ENCODE assay signal across 8 mouse cellular contexts in genomic region chr1:38130715-38131483, GRCm38 (mm10). TPM values are rescaled to one million over a fixed set of nuclear protein-coding genes. Genes with fewer than 3 reads are reported as not detected.
A peak's percentile ranks its signal among the peaks of the same experiment; 100 is the strongest.
DNase-seq lines count a peak whose midpoint lies in the region; ATAC-seq and TF ChIP-seq lines count a peak whose summit lies in the region.

No protein-coding gene starts in this region.

- DNase-seq in left cerebral cortex, postnatal 4 days, result peak; percentile 5
- no peak for DNase-seq in left cerebral cortex, adult 9 months (ENCODE audit: low spot score in 2 of 2)
- peak; percentile 42 to 68 for DNase-seq in spleen, postnatal 10 days (ENCODE audit: low spot score in 2 of 2)
- DNase-seq in left cerebral cortex, postnatal 14 days (ENCODE audit: low spot score in 2 of 2), result no peak
- no peak for DNase-seq in thymus, adult 2 months
- DNase-seq in urinary bladder, adult 18-20 months (ENCODE audit: low spot score in 2 of 2), result no peak

- no peaks in the 10 kb centered on the region for H3K27me3 ChIP-seq in hindbrain, embryonic 12.5 days
- H3K27me3 ChIP-seq in thymus, adult 2 months (ENCODE audit: control insufficient read depth, insufficient read depth, low read length), result no peaks in the 10 kb centered on the region

- no peaks in the 10 kb centered on the region; the same call in 1 of the 2 replicates for H3K4me1 ChIP-seq in bone marrow, adult 2 months (ENCODE audit: control insufficient read depth, insufficient read depth, low read length)
- H3K4me1 ChIP-seq in hindbrain, embryonic 12.5 days, result peaks cover 17% of the 10 kb centered on the region
- peaks cover 9% of the 10 kb centered on the region for H3K4me1 ChIP-seq in thymus, adult 2 months (replicated peaks; ENCODE audit: control insufficient read depth, insufficient read depth, low read length)

- no peak for TF ChIP-seq CTCF in bone marrow, adult 2 months (IDR thresholded peaks at IDR 0.05; ENCODE audit: control insufficient read depth, insufficient read depth, low read length)
- TF ChIP-seq CTCF in thymus, adult 2 months (IDR thresholded peaks at IDR 0.05; ENCODE audit: borderline replicate concordance, control insufficient read depth, extremely low read depth, insufficient read depth, low read length, poor library complexity), result no peak

- 37% methylated on average over 10 of the region's 10 CpGs for WGBS in bone marrow, adult 2 months
- WGBS in hindbrain, embryonic 12.5 days, result 52% methylated on average over 10 of the region's 10 CpGs
- 69% methylated on average over 10 of the region's 10 CpGs for WGBS in thymus, adult 2 months

- H3K9me3 ChIP-seq in hindbrain, embryonic 12.5 days (replicated peaks), result no peaks in the 10 kb centered on the region

- intact Hi-C loops in left cerebral cortex, postnatal 4 days (cut with DNase I), result no loop called here
- intact Hi-C loops in left cerebral cortex, postnatal 14 days (cut with DNase I), result no loop called here

- no peak overlapping the region for H3K27ac ChIP-seq in bone marrow, adult 2 months (ENCODE audit: control insufficient read depth, insufficient read depth, low read depth, low read length, poor library complexity)
- no peak overlapping the region for H3K27ac ChIP-seq in hindbrain, embryonic 12.5 days
- H3K27ac ChIP-seq in thymus, adult 2 months (ENCODE audit: control insufficient read depth, insufficient read depth, low read length), result no peak overlapping the region

- H3K9ac ChIP-seq in hindbrain, embryonic 12.5 days, result peak overlapping the region; percentile 97; the same call in 1 of the 2 replicates

- H3K4me2 ChIP-seq in hindbrain, embryonic 12.5 days (replicated peaks), result no peak overlapping the region

- TF ChIP-seq POLR2A in bone marrow, adult 2 months (IDR thresholded peaks at IDR 0.05; ENCODE audit: borderline replicate concordance, control insufficient read depth, low read depth, low read length), result 0 out of 2 replicates have a peak, but pooled peaks have one; percentile 40
- TF ChIP-seq POLR2A in thymus, adult 2 months (IDR thresholded peaks at IDR 0.05; ENCODE audit: control insufficient read depth, extremely low read depth, insufficient read depth, low read length, poor library complexity), result no peak

- no peaks in the 10 kb centered on the region for H3K36me3 ChIP-seq in hindbrain, embryonic 12.5 days
- H3K36me3 ChIP-seq in thymus, adult 2 months (ENCODE audit: control insufficient read depth, insufficient read depth, low read length), result no peaks in the 10 kb centered on the region

- ATAC-seq in hindbrain, embryonic 12.5 days (ENCODE audit: low FRiP score), result no peak

- peak overlapping the region; percentile 24 for H3K4me3 ChIP-seq in bone marrow, adult 2 months (replicated peaks; ENCODE audit: control insufficient read depth, low read depth, low read length)
- no peak overlapping the region for H3K4me3 ChIP-seq in hindbrain, embryonic 12.5 days
- no peak overlapping the region for H3K4me3 ChIP-seq in thymus, adult 2 months (ENCODE audit: control insufficient read depth, insufficient read depth, low read length)

RNA-seq across cellular contexts. Expression of gene Rev1, which starts 1.3 kb away (rescaled TPM):
- 10 to 100 TPM; 49.7 to 51.4 TPM for total RNA-seq in left cerebral cortex, postnatal 4 days (2021)
- 13.8 and 20.1 TPM in 2 replicates for polyA plus RNA-seq in bone marrow, adult 2 months (2011; ENCODE audit: insufficient read depth, insufficient read length, low replicate concordance, missing spikeins)
- polyA plus RNA-seq in hindbrain, embryonic 12.5 days (2016; fragmentation: Nextera tagmentation; extraction: Ambion mirVana), result 40.4 and 44.2 TPM in 2 replicates
- total RNA-seq in left cerebral cortex, postnatal 14 days (2021), result 10 to 100 TPM; 31.5 to 38.3 TPM
- 15.7 and 16.5 TPM in 2 replicates for polyA plus RNA-seq in thymus, adult 2 months (2012; rRNA removed)

Comparison
In these comparisons a context has a peak if more than half of its experiments do, and no peak if none do; other contexts are left out.
1. DNase-seq: peak in left cerebral cortex, postnatal 4 days (single experiment) and spleen, postnatal 10 days (2 of 2); none in left cerebral cortex, adult 9 months (0 of 2), left cerebral cortex, postnatal 14 days (0 of 2), thymus, adult 2 months (single experiment) and urinary bladder, adult 18-20 months (0 of 2).